Mouse (Mus musculus): Measurements from ENCODE around the gene Zfp934. TPM values are rescaled to one million over a fixed set of nuclear protein-coding genes. Genes with fewer than 3 reads are reported as not detected.
A peak's percentile ranks its signal among the peaks of the same experiment; 100 is the strongest.
"Not testable (repeated sequence)": the region's sequence is repeated elsewhere in the genome, so short reads cannot be mapped to it uniquely, and the experiment has no call there.

The Zfp934 gene
- 7.7 and 8.1 TPM in 2 replicates for polyA plus RNA-seq (2012; rRNA removed)

DNA sequence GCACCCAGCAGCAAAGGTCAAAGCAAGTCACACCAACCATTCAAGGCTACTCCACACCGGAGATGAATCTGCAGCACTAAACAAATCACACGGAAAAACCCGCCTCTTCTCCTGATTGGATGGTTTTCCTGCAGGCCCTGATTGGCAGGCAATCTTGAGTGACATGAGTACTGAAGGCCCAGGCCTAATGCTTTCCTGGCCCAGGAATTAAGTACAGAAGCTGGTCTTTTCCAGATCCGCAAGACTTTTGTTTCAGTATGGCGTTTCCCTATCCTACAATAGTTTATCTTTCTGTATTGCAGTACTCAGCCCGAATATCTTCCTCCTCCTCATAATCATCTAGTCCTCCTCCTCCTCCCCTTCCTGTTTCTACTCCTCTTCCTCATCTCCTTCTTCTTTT, at the start of gene Zfp934:
Zfp934 (minus strand) TSS at position 101 of the 400 bp plus-strand sequence.
- not testable (repeated sequence) for DNase-seq (ENCODE audit: low read depth)

DNA sequence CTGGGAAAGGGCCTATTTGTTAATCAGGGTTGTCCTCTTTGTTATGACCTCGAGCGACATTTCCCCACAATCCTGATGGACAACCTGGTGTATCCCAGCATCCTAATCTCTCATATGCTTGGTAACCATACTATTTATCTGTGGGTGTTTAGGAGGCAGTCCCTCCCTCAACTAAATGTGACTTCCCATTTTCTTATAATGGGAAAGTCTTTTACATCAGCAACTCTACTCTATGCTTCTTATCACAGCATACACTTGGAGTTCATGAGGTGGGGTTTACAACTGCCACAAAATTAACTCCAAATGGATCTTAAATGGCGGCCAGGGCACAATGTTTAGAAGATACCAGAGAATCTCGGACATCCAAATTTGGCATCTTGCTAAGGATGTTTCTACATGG, 46.5 kb upstream of the Zfp934 start:
- DNase-seq (ENCODE audit: low read depth), result not testable (repeated sequence)

DNA sequence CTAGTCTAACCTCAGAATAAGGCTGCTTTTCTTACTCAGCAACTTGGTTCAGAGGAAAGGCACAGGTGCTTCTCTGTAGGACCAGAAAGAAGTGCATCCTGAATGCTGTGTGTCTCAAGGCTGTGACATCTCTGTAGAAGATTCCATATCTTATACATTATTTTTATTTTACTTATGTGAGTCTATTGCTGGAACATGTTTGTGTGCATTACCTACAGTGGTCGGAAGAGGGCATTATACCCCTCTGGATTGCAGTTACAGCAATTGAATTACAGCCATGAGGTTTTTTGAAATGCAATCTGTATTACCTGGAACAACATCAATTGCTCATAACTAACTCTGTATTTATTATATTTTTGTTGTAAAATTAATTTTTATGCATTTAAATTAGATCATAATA, 9.3 kb downstream of the Zfp934 start:
- DNase-seq (ENCODE audit: low read depth), result not testable (repeated sequence)

DNA sequence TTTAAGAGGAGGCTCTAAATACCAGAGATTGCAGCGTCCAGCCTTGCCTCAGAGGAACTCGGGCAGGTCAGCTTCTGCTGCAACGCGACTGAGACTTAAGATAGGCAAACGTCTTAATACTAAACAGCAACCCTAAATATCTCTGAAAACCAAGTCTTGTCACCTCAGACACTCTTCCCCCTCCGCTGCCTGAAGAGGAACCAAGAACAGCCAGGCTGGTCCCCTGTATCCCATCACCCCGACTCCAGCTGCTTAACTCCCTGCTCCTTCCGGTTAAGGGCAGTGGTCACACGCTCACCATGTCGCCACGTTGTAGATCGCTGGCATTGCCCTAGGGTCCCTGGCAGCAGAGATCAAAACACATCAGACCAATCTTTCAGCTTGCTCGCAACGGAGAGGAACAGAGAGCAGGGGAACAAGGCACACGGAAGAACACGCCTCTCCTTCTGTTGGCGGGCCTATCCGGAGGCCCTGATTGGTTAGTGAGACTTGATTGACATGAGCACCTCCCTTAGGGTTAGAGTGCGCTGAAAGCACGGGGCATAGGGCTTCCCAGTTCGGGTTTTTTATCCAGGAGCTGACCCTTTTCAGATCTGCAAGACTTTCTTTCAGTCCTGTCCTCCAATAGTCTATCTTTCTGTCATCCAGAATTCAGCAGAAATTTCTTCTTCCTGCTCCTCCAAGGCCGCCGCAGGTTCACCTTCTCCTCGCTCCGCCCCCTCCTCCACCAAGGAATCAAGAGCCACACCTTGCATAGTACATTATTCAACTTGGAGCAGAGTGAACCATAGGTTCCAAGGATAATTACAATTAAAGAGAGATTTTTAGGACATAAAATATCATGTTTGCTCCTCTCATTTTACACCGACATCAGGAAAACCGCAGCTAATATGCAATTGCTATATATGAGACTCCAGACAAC, 12.5 kb downstream of the Zfp934 start, which contains the start of gene Zfp935:
Zfp935 (minus strand) TSS at position 323 of the 922 bp plus-strand sequence.
- peak; percentile 24 for DNase-seq (ENCODE audit: low read depth)

DNA sequence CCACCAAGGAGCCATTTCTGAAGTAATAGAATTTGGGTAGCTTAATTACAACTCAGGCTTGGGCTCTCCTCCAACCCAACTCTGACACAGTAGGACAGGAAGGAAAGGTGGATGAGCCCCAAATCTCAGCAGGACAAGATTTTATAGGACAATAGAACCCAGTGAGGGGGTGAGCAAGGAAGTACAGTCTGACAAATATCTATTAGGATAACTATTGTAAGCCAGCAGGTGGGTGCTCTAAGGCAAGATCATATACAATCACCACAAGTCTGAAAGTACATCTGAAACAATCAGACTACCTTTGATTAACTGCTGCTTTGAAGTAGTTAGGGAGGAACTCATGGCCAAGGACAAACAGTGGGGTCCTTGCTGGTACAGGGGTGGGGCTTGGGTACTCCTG, 40.9 kb downstream of the Zfp934 start:
- DNase-seq (ENCODE audit: low read depth), result not testable (repeated sequence)

DNA sequence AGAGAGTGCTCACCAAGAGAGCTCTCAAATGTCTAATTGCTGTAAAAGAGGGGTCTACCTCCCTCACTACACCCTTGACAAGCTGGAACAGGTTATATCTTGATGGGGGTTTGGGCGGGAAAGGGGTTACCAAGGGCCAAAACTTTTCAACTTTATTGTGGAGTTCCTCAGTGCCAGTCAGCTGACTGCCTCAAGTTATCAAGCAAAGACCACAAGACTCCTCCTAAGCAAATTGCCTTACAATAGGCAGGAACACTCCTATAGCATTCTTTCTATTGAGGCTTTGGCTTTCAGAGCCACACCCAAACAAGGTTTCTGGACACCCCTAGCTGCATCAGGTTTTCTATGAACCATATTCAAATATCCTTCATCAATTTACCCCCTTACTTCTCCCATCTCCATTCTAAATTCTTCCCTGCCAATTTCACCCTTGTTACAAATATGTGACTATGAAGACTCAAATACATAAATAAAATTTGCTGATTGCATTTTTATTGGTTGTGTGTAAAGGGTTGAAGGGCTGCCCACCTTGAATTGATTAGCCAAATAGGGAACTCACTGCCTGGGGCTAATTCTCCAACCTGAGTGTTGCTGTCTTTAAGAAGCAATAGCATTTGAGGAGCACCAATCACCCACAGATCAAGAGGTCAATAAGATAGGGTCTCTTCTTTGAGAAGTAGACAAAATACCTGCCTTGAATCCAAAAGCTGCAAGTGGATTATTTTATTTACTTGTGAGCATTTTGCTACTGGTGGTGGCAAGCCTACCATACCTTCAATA, 60.2 kb downstream of the Zfp934 start:
- not testable (repeated sequence) for DNase-seq (ENCODE audit: low read depth)

DNA sequence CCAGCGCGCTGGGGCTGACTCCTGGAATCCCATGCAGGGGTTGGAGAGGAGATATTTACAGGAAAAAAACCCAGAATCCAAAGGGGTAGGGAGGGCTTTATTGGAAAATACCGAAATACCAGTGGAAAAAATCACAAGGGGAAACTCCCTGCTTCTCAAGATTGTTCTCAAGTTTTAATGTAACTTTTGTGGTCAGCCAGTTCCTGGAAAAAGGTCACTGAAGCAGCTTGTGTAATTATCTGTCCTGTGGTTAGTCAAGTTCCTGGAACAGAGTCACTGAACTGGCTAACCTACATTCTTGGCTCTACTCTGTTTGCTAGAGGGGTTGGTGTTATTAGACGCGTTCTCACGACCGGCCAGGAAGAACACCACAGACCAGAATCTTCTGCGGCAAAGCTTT, 98.3 kb downstream of the Zfp934 start:
- DNase-seq (ENCODE audit: low read depth), result not testable (repeated sequence)

DNA sequence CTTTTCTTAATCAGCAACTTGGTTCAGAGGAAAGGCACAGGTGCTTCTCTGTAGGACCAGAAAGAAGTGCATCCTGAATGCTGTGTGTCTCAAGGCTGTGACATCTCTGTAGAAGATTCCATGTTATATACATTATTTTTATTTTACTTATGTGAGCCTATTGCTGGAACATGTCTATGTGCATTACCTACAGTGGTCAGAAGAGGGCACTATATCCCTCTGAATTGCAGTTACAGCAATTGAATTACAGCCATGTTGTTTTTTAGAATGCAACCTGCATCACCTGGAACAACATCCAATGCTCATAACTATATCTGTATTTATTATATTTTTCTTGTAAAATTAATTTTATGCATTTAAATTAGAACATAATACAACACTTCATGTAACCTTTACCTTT, 101.1 kb downstream of the Zfp934 start:
- peak; percentile 55 for DNase-seq (ENCODE audit: low read depth)
- peak; percentile 30; the same call in 1 of the 2 replicates for TF ChIP-seq CTCF (IDR thresholded peaks at IDR 0.05; ENCODE audit: borderline replicate concordance, extremely low read depth, insufficient read depth, insufficient read length)

DNA sequence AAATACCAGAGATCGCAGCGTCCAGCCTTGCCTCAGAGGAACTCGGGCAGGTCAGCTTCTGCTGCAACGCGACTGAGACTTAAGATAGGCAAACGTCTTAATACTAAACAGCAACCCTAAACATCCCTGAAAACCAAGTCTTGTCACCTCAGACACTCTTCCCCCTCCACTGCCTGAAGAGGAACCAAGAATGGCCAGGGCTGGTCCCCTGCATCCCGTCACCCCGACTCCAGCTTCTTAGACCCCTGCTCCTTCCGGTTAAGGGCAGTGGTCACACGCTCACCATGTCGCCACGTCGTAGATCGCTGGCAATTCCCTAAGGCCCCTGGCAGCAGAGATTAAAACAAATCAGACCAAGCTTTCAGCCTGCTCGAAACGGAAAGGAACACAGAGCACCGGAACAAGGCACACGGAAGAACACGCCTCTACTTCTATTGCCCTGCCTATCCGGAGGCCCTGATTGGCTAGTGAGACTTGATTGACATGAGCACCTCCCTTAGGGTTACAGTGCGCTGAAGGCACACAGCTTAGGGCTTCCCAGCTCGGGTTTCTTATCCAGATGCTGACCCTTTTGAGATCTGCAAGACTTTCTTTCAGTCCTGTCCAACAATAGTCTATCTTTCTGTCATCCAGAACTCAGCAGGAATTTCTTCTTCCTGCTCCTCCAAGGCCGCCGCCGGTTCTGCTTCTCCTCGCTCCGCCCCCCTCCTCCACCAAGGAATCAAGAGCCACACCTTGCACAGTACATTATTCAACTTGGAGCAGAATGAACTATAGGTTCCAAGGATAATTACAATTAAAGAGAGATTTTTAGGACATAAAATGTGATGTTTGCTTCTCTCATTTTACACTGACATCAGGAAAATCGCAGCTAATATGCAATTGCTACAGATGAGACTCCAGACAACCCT, 104.3 kb downstream of the Zfp934 start, which contains the start of gene Gm49359:
Gm49359 (minus strand) TSS at position 409 of the 911 bp plus-strand sequence.
- TF ChIP-seq POLR2A (IDR thresholded peaks at IDR 0.05; ENCODE audit: borderline replicate concordance, extremely low read depth, insufficient read depth, insufficient read length, poor library complexity, severe bottlenecking), result peak; percentile 47; the same call in 1 of the 2 replicates
- peak; percentile 97 for DNase-seq (ENCODE audit: low read depth)

Other genes starting within 250 kb of the Zfp934 start
- 0.59 and 0.68 TPM in 2 replicates for gene Gm3604, start 188.0 kb downstream of the Zfp934 start, polyA plus RNA-seq (2012; rRNA removed)
- 4.6 and 7.8 TPM in 2 replicates for gene Gm49359, start 104.4 kb downstream of the Zfp934 start, polyA plus RNA-seq (2012; rRNA removed)
- gene Zfp935, start 12.7 kb downstream of the Zfp934 start, polyA plus RNA-seq (2012; rRNA removed), result not detected in 2 replicates
- gene 6720489N17Rik, start 53.0 kb upstream of the Zfp934 start, polyA plus RNA-seq (2012; rRNA removed), result 3.9 and 5.4 TPM in 2 replicates
- gene Platr25, start 189.5 kb upstream of the Zfp934 start, polyA plus RNA-seq (2012; rRNA removed), result 16.8 and 17.6 TPM in 2 replicates
- gene Gm5141, start 214.6 kb upstream of the Zfp934 start, polyA plus RNA-seq (2012; rRNA removed), result 3.8 and 4.3 TPM in 2 replicates